In genomic region chr12:75616158-75616791, GRCm38 (mm10) we compare ENCODE assay signal across 9 mouse cellular contexts. TPM values are rescaled to one million over a fixed set of nuclear protein-coding genes. Genes with fewer than 3 reads are reported as not detected.
DNase-seq lines count a peak whose midpoint lies in the region; ATAC-seq and TF ChIP-seq lines count a peak whose summit lies in the region.
"Had no signal": no experiment of that assay in that cellular context is flagged by ENCODE, and none has a peak within 500 bp of the region (broad histone marks: within the 10 kb centered on the region; RNA-seq: fewer than 3 reads in every experiment).

No protein-coding gene starts in this region.

- 10% methylated on average over 24 of the region's 24 CpGs for WGBS in forebrain, embryonic 13.5 days
- WGBS in intestine, embryonic 14.5 days, result 8% methylated on average over 23 of the region's 24 CpGs
- 10% methylated on average over 23 of the region's 24 CpGs for WGBS in liver, embryonic 15.5 days (ENCODE audit: insufficient replicate concordance)
- 36% methylated on average over 24 of the region's 24 CpGs for WGBS in thymus, adult 2 months

- peak; percentile 35 for DNase-seq in gastrocnemius, adult 2 months
- no peak for DNase-seq in gastrocnemius, postnatal 4 days (ENCODE audit: low spot score in 2 of 2)
- peak; percentile 70 for DNase-seq in intestine, embryonic 14.5 days (ENCODE audit: low spot score)
- DNase-seq in retina, postnatal 1 day, result peak; percentile 38
- DNase-seq in layer of hippocampus, adult 8-10 months (ENCODE audit: low spot score in 2 of 2), result no peak
- DNase-seq in thymus, adult 2 months, result no peak

- no peaks in the 10 kb centered on the region for H3K36me3 ChIP-seq in forebrain, embryonic 13.5 days (ENCODE audit: poor library complexity, severe bottlenecking)
- no peaks in the 10 kb centered on the region for H3K36me3 ChIP-seq in intestine, embryonic 14.5 days (ENCODE audit: control insufficient read depth, insufficient read depth, low read length)
- no peaks in the 10 kb centered on the region for H3K36me3 ChIP-seq in liver, embryonic 15.5 days (replicated peaks)
- no peaks in the 10 kb centered on the region for H3K36me3 ChIP-seq in thymus, adult 2 months (ENCODE audit: control insufficient read depth, insufficient read depth, low read length)

- H3K4me3 ChIP-seq in gastrocnemius, adult 2 months, result peak overlapping the region; percentile 69
- H3K4me3 ChIP-seq in forebrain, embryonic 13.5 days, result no peak overlapping the region
- H3K4me3 ChIP-seq in intestine, embryonic 14.5 days (ENCODE audit: low read depth, low read length), result peak overlapping the region; percentile 22
- peak overlapping the region; percentile 20 for H3K4me3 ChIP-seq in liver, embryonic 15.5 days (replicated peaks)
- H3K4me3 ChIP-seq in thymus, adult 2 months (ENCODE audit: control insufficient read depth, insufficient read depth, low read length), result no peak overlapping the region

- peak overlapping the region; percentile 53 for H3K27ac ChIP-seq in gastrocnemius, adult 2 months
- no peak overlapping the region for H3K27ac ChIP-seq in forebrain, embryonic 13.5 days
- H3K27ac ChIP-seq in intestine, embryonic 14.5 days (ENCODE audit: low read depth), result no peak overlapping the region
- no peak overlapping the region for H3K27ac ChIP-seq in liver, embryonic 15.5 days (replicated peaks)
- H3K27ac ChIP-seq in thymus, adult 2 months (ENCODE audit: control insufficient read depth, insufficient read depth, low read length), result no peak overlapping the region

- ATAC-seq in forebrain, embryonic 13.5 days, result no peak
- 0 out of 2 replicates have a peak, but pooled peaks have one; percentile 32 for ATAC-seq in intestine, embryonic 14.5 days (replicated peaks; ENCODE audit: low FRiP score, low TSS enrichment, low read depth)
- no peak for ATAC-seq in liver, embryonic 15.5 days (ENCODE audit: insufficient read depth)

- intact Hi-C loops in gastrocnemius, adult 2 months (cut with DNase I), result no loop called here

- H3K9me3 ChIP-seq in forebrain, embryonic 13.5 days (replicated peaks), result no peaks in the 10 kb centered on the region
- 0 out of 2 replicates have a peak, but pooled peaks cover 4% of the 10 kb centered on the region for H3K9me3 ChIP-seq in intestine, embryonic 14.5 days (ENCODE audit: control insufficient read depth, low read length)
- H3K9me3 ChIP-seq in liver, embryonic 15.5 days (replicated peaks), result no peaks in the 10 kb centered on the region

- no peak for TF ChIP-seq POLR2A in thymus, adult 2 months (IDR thresholded peaks at IDR 0.05; ENCODE audit: control insufficient read depth, extremely low read depth, insufficient read depth, low read length, poor library complexity)

- H3K4me1 ChIP-seq in forebrain, embryonic 13.5 days, result no peaks in the 10 kb centered on the region
- no peaks in the 10 kb centered on the region for H3K4me1 ChIP-seq in intestine, embryonic 14.5 days (replicated peaks; ENCODE audit: control insufficient read depth, insufficient read depth, low read length)
- H3K4me1 ChIP-seq in liver, embryonic 15.5 days (replicated peaks), result no peaks in the 10 kb centered on the region; the same call in 1 of the 2 replicates
- no peaks in the 10 kb centered on the region for H3K4me1 ChIP-seq in thymus, adult 2 months (replicated peaks; ENCODE audit: control insufficient read depth, insufficient read depth, low read length)

- H3K9ac ChIP-seq in forebrain, embryonic 13.5 days, result no peak overlapping the region
- H3K9ac ChIP-seq in intestine, embryonic 14.5 days (ENCODE audit: low read length), result no peak overlapping the region
- H3K9ac ChIP-seq in liver, embryonic 15.5 days, result no peak overlapping the region

- H3K4me2 ChIP-seq in forebrain, embryonic 13.5 days, result peak overlapping the region; percentile 33; the same call in 1 of the 2 replicates
- H3K4me2 ChIP-seq in intestine, embryonic 14.5 days (ENCODE audit: low read length), result peak overlapping the region; percentile 56
- H3K4me2 ChIP-seq in liver, embryonic 15.5 days, result peak overlapping the region; percentile 53

- H3K27me3 ChIP-seq in forebrain, embryonic 13.5 days, result 0 out of 2 replicates have a peak, but pooled peaks cover 3% of the 10 kb centered on the region
- no peaks in the 10 kb centered on the region for H3K27me3 ChIP-seq in intestine, embryonic 14.5 days (replicated peaks; ENCODE audit: control insufficient read depth, insufficient read depth, low read length)
- H3K27me3 ChIP-seq in liver, embryonic 15.5 days, result peaks cover 25% of the 10 kb centered on the region
- 0 out of 2 replicates have a peak, but pooled peaks cover 2% of the 10 kb centered on the region for H3K27me3 ChIP-seq in thymus, adult 2 months (ENCODE audit: control insufficient read depth, insufficient read depth, low read length)
- H3K27me3 ChIP-seq: CH12.LX had no signal

- TF ChIP-seq CTCF in gastrocnemius, adult 2 months (IDR thresholded peaks at IDR 0.05), result no peak
- TF ChIP-seq CTCF in thymus, adult 2 months (IDR thresholded peaks at IDR 0.05; ENCODE audit: borderline replicate concordance, control insufficient read depth, extremely low read depth, insufficient read depth, low read length, poor library complexity), result no peak

RNA-seq across cellular contexts. Expression of gene Ppp2r5e, which starts 20.2 kb away (rescaled TPM):
- total RNA-seq in gastrocnemius, adult 2 months (2021), result 10 to 100 TPM; 32.2 to 34.3 TPM
- total RNA-seq in gastrocnemius, postnatal 4 days (2021), result 10 to 100 TPM; 32.3 to 37.3 TPM
- 21.8 and 24.0 TPM in 2 replicates for polyA plus RNA-seq in forebrain, embryonic 13.5 days (2015; fragmentation: Nextera tagmentation; extraction: Ambion mirVana)
- polyA plus RNA-seq in intestine, embryonic 14.5 days (2014; fragmentation: Nextera tagmentation; extraction: Ambion mirVana), result 13.6 and 15.2 TPM in 2 replicates
- polyA plus RNA-seq in liver, embryonic 15.5 days (2015; fragmentation: Nextera tagmentation; extraction: Ambion mirVana), result 5.1 and 5.2 TPM in 2 replicates
- 10 to 100 TPM; 71.9 to 77.1 (median 76.4) TPM for total RNA-seq in layer of hippocampus, adult 8-10 months (2022)
- polyA plus RNA-seq in thymus, adult 2 months (2012; rRNA removed), result 22.2 and 49.0 TPM in 2 replicates

RNA-seq across cellular contexts. Expression of gene Wdr89, which starts 53.1 kb away (rescaled TPM):
- total RNA-seq in gastrocnemius, adult 2 months (2021), result 1 to 10 TPM; 1.9 to 2.8 TPM
- 1 to 10 TPM; 3.6 to 3.9 TPM for total RNA-seq in gastrocnemius, postnatal 4 days (2021)
- 8.4 and 9.3 TPM in 2 replicates for polyA plus RNA-seq in forebrain, embryonic 13.5 days (2015; fragmentation: Nextera tagmentation; extraction: Ambion mirVana)
- polyA plus RNA-seq in intestine, embryonic 14.5 days (2014; fragmentation: Nextera tagmentation; extraction: Ambion mirVana), result 14.7 and 15.9 TPM in 2 replicates
- polyA plus RNA-seq in liver, embryonic 15.5 days (2015; fragmentation: Nextera tagmentation; extraction: Ambion mirVana), result 2.7 and 3.6 TPM in 2 replicates
- 1 to 10 TPM; 3.3 to 4.0 (median 3.5) TPM for total RNA-seq in layer of hippocampus, adult 8-10 months (2022)
- 3.2 and 4.6 TPM in 2 replicates for polyA plus RNA-seq in thymus, adult 2 months (2012; rRNA removed)

Comparison
In these comparisons a context has a peak if more than half of its experiments do, and no peak if none do; other contexts are left out.
1. DNase-seq: peak in gastrocnemius, adult 2 months (single experiment), intestine, embryonic 14.5 days (single experiment) and retina, postnatal 1 day (single experiment); none in gastrocnemius, postnatal 4 days (0 of 2), layer of hippocampus, adult 8-10 months (0 of 2) and thymus, adult 2 months (single experiment).
2. H3K4me3 ChIP-seq: peak in gastrocnemius, adult 2 months (single experiment), intestine, embryonic 14.5 days (single experiment) and liver, embryonic 15.5 days (single experiment); none in forebrain, embryonic 13.5 days (single experiment) and thymus, adult 2 months (single experiment).
3. Peak in every context shown above with its lines, with median percentiles within 50 percentile points of each other: H3K4me2 ChIP-seq.